Mouse (Mus musculus) right cerebral cortex, postnatal 36 days (tissue): ENCODE results near the gene Sos2.
A peak's percentile ranks its signal among the peaks of the same experiment; 100 is the strongest.

Source experiments
- DNase-seq, 2 experiments: peaks; one replicate each; pipeline ENCODE4 v3.0.0; 2022; ENCODE audit warnings: low spot score in 2 of 2, mixed read lengths in 1 of 2

The Sos2 gene

GRCm38 (mm10) chr12:69681566-69682061, at the start of gene Sos2:
Sos2 (minus strand) TSS chr12:69681852.
- peak in 1 of 2 experiments; percentile 20 for DNase-seq

GRCm38 (mm10) chr12:69730306-69730705, 48.7 kb upstream of the Sos2 start:
- no peak for DNase-seq

- DNase-seq: no peak
Observed at GRCm38 (mm10) chr12:69729246-69729645, 47.6 kb upstream of the Sos2 start.

GRCm38 (mm10) chr12:69724711-69725460, 43.2 kb upstream of the Sos2 start, which contains the start of the genes L2hgdh and Atp5s:
L2hgdh (minus strand) TSS chr12:69724873.
Atp5s (plus strand) TSS chr12:69724950.
- DNase-seq: peak; percentile 93 to 94

- no peak for DNase-seq
Observed at GRCm38 (mm10) chr12:69724018-69724710, 42.5 kb upstream of the Sos2 start.

GRCm38 (mm10) chr12:69723376-69723775, 41.7 kb upstream of the Sos2 start:
- no peak for DNase-seq

- no peak for DNase-seq
Observed at GRCm38 (mm10) chr12:69722857-69723256, 41.2 kb upstream of the Sos2 start.

- DNase-seq: no peak
Observed at GRCm38 (mm10) chr12:69713628-69714027, 32.0 kb upstream of the Sos2 start.

- no peak for DNase-seq
Observed at GRCm38 (mm10) chr12:69704799-69705458, 23.3 kb upstream of the Sos2 start.

GRCm38 (mm10) chr12:69698352-69698751, 16.7 kb upstream of the Sos2 start:
- no peak for DNase-seq

GRCm38 (mm10) chr12:69696746-69697145, 15.1 kb upstream of the Sos2 start:
- DNase-seq: no peak

GRCm38 (mm10) chr12:69693471-69693870, 11.8 kb upstream of the Sos2 start:
- no peak for DNase-seq

GRCm38 (mm10) chr12:69690714-69691113, 9.1 kb upstream of the Sos2 start:
- no peak for DNase-seq

- DNase-seq: no peak
Observed at GRCm38 (mm10) chr12:69689094-69689493, 7.4 kb upstream of the Sos2 start.

- no peak for DNase-seq
Observed at GRCm38 (mm10) chr12:69688368-69688767, 6.7 kb upstream of the Sos2 start.

- DNase-seq: peak; percentile 24 to 53
Observed at GRCm38 (mm10) chr12:69683537-69683936, 1.9 kb upstream of the Sos2 start.

- DNase-seq: no peak
Observed at GRCm38 (mm10) chr12:69682788-69683419, 1.3 kb upstream of the Sos2 start.

- peak; percentile 58 to 62 for DNase-seq
Observed at GRCm38 (mm10) chr12:69682065-69682787, 574 bp upstream of the Sos2 start.

- DNase-seq: no peak
Observed at GRCm38 (mm10) chr12:69680635-69681565, 752 bp downstream of the Sos2 start.

GRCm38 (mm10) chr12:69676157-69676556, 5.5 kb downstream of the Sos2 start:
- no peak for DNase-seq
